Mouse (Mus musculus): ENCODE data around the gene Gbgt1. TPM values are rescaled to one million over a fixed set of nuclear protein-coding genes. Genes with fewer than 3 reads are reported as not detected.

Gene Gbgt1
- polyA plus RNA-seq, 1 experiment from 2014 or later: 1.2 TPM

GRCm38 (mm10) chr2:28479208-28480204 is 17.2 kb upstream of the Gbgt1 start:
- no peak for ATAC-seq
- 60% methylated on average over 20 of the region's 20 CpGs for WGBS
- no peak overlapping the region for H3K4me2 ChIP-seq (replicated peaks; ENCODE audit: low read depth, low read length)

GRCm38 (mm10) chr2:28483861-28484260 is 12.8 kb upstream of the Gbgt1 start:
- H3K9ac ChIP-seq (replicated peaks; ENCODE audit: low read depth): no peak overlapping the region
- ATAC-seq (no peak), DNase-seq (ENCODE audit: low spot score) (no peak)
- TF ChIP-seq CTCF (IDR thresholded peaks at IDR 0.05) (no peak), EP300 (IDR thresholded peaks at IDR 0.05) (no peak)
- H3K4me3 ChIP-seq (ENCODE audit: low read depth, low read length): no peak overlapping the region
- 50% methylated on average over 2 of the region's 2 CpGs for WGBS
- H3K4me2 ChIP-seq (replicated peaks; ENCODE audit: low read depth, low read length): no peak overlapping the region
- no peaks in the 10 kb centered on the region for H3K9me3 ChIP-seq (ENCODE audit: low read length)
- no peaks in the 10 kb centered on the region for H3K27me3 ChIP-seq (replicated peaks; ENCODE audit: insufficient read depth, low read length)
- no peak overlapping the region for H3K27ac ChIP-seq (ENCODE audit: low read length)
- no peaks in the 10 kb centered on the region for H3K4me1 ChIP-seq (ENCODE audit: insufficient read depth, low read depth, low read length)
- H3K36me3 ChIP-seq (ENCODE audit: insufficient read depth, low read length): no peaks in the 10 kb centered on the region

More at GRCm38 (mm10) chr2:28479208-28480204, 17.2 kb upstream of the Gbgt1 start:
- H3K27ac ChIP-seq (ENCODE audit: low read length): no peak overlapping the region
- DNase-seq (ENCODE audit: low spot score): no peak
- no peaks in the 10 kb centered on the region for H3K4me1 ChIP-seq (ENCODE audit: insufficient read depth, low read depth, low read length)
- TF ChIP-seq EP300 (IDR thresholded peaks at IDR 0.05): no peak
- TF ChIP-seq CTCF (IDR thresholded peaks at IDR 0.05): no peak
- H3K9ac ChIP-seq (replicated peaks; ENCODE audit: low read depth): no peak overlapping the region
- H3K9me3 ChIP-seq (ENCODE audit: low read length): no peaks in the 10 kb centered on the region
- H3K27me3 ChIP-seq (replicated peaks; ENCODE audit: insufficient read depth, low read length): no peaks in the 10 kb centered on the region
- no peaks in the 10 kb centered on the region for H3K36me3 ChIP-seq (ENCODE audit: insufficient read depth, low read length)
- H3K4me3 ChIP-seq (ENCODE audit: low read depth, low read length): no peak overlapping the region

DNA sequence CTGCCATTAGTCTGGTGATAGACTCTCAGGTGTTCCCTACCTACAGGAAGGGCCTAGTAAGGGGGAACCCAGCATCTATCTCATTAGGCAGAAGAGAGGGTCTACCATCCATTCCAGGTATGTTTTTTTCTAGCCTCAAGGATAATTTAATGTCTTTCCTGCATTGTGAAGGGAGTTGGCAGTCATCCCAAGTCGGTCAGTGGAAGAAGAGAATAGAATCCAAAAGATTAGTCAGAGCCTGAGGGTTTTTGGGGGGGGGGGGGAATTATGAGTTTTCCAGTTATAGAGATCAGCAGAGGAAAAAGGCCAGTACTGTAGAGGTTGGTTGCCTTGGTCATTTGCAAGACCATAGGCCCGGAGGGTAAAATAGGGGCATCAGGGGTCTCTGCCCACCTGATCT is 2.2 kb upstream of the Gbgt1 start:
- ATAC-seq (no peak), DNase-seq (ENCODE audit: low spot score) (no peak)
- H3K9ac ChIP-seq (replicated peaks; ENCODE audit: low read depth): no peak overlapping the region
- WGBS: 61% methylated on average over 2 of the region's 2 CpGs
- H3K4me2 ChIP-seq (replicated peaks; ENCODE audit: low read depth, low read length): no peak overlapping the region
- H3K27me3 ChIP-seq (replicated peaks; ENCODE audit: insufficient read depth, low read length): no peaks in the 10 kb centered on the region
- H3K9me3 ChIP-seq (ENCODE audit: low read length): no peaks in the 10 kb centered on the region
- TF ChIP-seq EP300 (IDR thresholded peaks at IDR 0.05): no peak
- TF ChIP-seq CTCF (IDR thresholded peaks at IDR 0.05): no peak
- H3K27ac ChIP-seq (ENCODE audit: low read length): no peak overlapping the region
- H3K36me3 ChIP-seq (ENCODE audit: insufficient read depth, low read length): no peaks in the 10 kb centered on the region
- no peaks in the 10 kb centered on the region for H3K4me1 ChIP-seq (ENCODE audit: insufficient read depth, low read depth, low read length)
- no peak overlapping the region for H3K4me3 ChIP-seq (ENCODE audit: low read depth, low read length)

- H3K36me3 ChIP-seq (ENCODE audit: insufficient read depth, low read length): no peaks in the 10 kb centered on the region
- no peak overlapping the region for H3K4me2 ChIP-seq (replicated peaks; ENCODE audit: low read depth, low read length)
- TF ChIP-seq EP300 (IDR thresholded peaks at IDR 0.05): no peak
- TF ChIP-seq CTCF (IDR thresholded peaks at IDR 0.05): peak; percentile 44
- H3K27ac ChIP-seq (ENCODE audit: low read length): no peak overlapping the region
- H3K4me1 ChIP-seq (ENCODE audit: insufficient read depth, low read depth, low read length): no peaks in the 10 kb centered on the region
- H3K9ac ChIP-seq (replicated peaks; ENCODE audit: low read depth): no peak overlapping the region
- no peaks in the 10 kb centered on the region for H3K9me3 ChIP-seq (ENCODE audit: low read length)
- no peak overlapping the region for H3K4me3 ChIP-seq (ENCODE audit: low read depth, low read length)
- peak; percentile 60 for DNase-seq (ENCODE audit: low spot score)
- ATAC-seq: no peak
- H3K27me3 ChIP-seq (replicated peaks; ENCODE audit: insufficient read depth, low read length): no peaks in the 10 kb centered on the region
- WGBS: 54% methylated on average over 14 of the region's 14 CpGs
Measured at GRCm38 (mm10) chr2:28495207-28495756, 1.4 kb upstream of the Gbgt1 start.

- no peaks in the 10 kb centered on the region for H3K27me3 ChIP-seq (replicated peaks; ENCODE audit: insufficient read depth, low read length)
- no peaks in the 10 kb centered on the region for H3K4me1 ChIP-seq (ENCODE audit: insufficient read depth, low read depth, low read length)
- no peaks in the 10 kb centered on the region for H3K9me3 ChIP-seq (ENCODE audit: low read length)
- no peak overlapping the region for H3K9ac ChIP-seq (replicated peaks; ENCODE audit: low read depth)
- no peak overlapping the region for H3K27ac ChIP-seq (ENCODE audit: low read length)
- ATAC-seq (no peak), DNase-seq (ENCODE audit: low spot score) (no peak)
- no peak overlapping the region for H3K4me3 ChIP-seq (ENCODE audit: low read depth, low read length)
- H3K4me2 ChIP-seq (replicated peaks; ENCODE audit: low read depth, low read length): no peak overlapping the region
- H3K36me3 ChIP-seq (ENCODE audit: insufficient read depth, low read length): no peaks in the 10 kb centered on the region
- WGBS: 76% methylated on average over 16 of the region's 16 CpGs
- TF ChIP-seq CTCF (IDR thresholded peaks at IDR 0.05): no peak
- TF ChIP-seq EP300 (IDR thresholded peaks at IDR 0.05): no peak
Measured at GRCm38 (mm10) chr2:28495801-28496595, 693 bp upstream of the Gbgt1 start.

DNA sequence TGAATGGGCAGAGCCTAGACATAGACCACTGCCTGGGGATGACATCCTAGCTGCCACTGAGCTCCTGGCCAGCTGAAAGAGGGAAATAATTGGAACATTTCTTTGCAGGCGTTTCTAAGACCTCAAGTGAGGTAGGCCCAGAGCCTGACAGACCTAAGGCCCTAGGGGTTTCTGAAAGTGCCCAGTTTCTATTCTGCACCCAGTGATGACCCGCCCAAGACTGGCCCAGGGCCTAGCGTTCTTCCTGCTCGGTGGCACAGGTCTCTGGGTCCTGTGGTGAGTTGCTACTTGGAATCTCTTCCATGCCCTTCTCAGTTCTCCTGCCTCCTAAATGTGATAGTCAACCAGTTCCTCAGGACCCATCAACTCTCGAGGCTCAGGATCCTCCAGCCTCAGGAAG is 870 bp downstream of the Gbgt1 start:
- no peak overlapping the region for H3K27ac ChIP-seq (ENCODE audit: low read length)
- DNase-seq (ENCODE audit: low spot score): no peak
- TF ChIP-seq CTCF (IDR thresholded peaks at IDR 0.05) (no peak), EP300 (IDR thresholded peaks at IDR 0.05) (no peak)
- H3K36me3 ChIP-seq (ENCODE audit: insufficient read depth, low read length): no peaks in the 10 kb centered on the region
- H3K4me3 ChIP-seq (ENCODE audit: low read depth, low read length): no peak overlapping the region
- 83% methylated on average over 5 of the region's 5 CpGs for WGBS
- no peaks in the 10 kb centered on the region for H3K9me3 ChIP-seq (ENCODE audit: low read length)
- no peak overlapping the region for H3K9ac ChIP-seq (replicated peaks; ENCODE audit: low read depth)
- ATAC-seq: no peak
- H3K27me3 ChIP-seq (replicated peaks; ENCODE audit: insufficient read depth, low read length): no peaks in the 10 kb centered on the region
- no peaks in the 10 kb centered on the region for H3K4me1 ChIP-seq (ENCODE audit: insufficient read depth, low read depth, low read length)
- no peak overlapping the region for H3K4me2 ChIP-seq (replicated peaks; ENCODE audit: low read depth, low read length)

Data from lung, postnatal 0 days (tissue).